Mouse (Mus musculus) G1E (cell line): ENCODE data around the gene Rtn4rl1.

Experiments
- CTCF ChIP-seq: IDR thresholded peaks from 2 replicates; pipeline ENCODE4 v1.5.1; 2012; ENCODE audit warnings: low read depth, low read length, inconsistent platforms, mixed read lengths
- GATA1 ChIP-seq: IDR thresholded peaks from 2 replicates; pipeline ENCODE4 v1.6.1; 2012; ENCODE audit warnings: borderline replicate concordance, low read length, inconsistent platforms, mixed read lengths
- GATA2 ChIP-seq: IDR thresholded peaks from 2 replicates; pipeline ENCODE4 v1.6.1; 2012; ENCODE audit warnings: low read depth, low read length, inconsistent platforms, borderline replicate concordance
- POLR2AphosphoS5 ChIP-seq: IDR thresholded peaks from 2 replicates; pipeline ENCODE4 v1.6.1; 2012; ENCODE audit warnings: low read depth, low read length, inconsistent platforms; ENCODE audit not compliant: insufficient replicate concordance
- TAL1 ChIP-seq: conservative IDR thresholded peaks from 2 replicates; pipeline ENCODE4 v1.6.1; 2012; ENCODE audit warnings: low read depth, low read length, inconsistent platforms, mixed read lengths

- TF ChIP-seq TAL1, result peak; percentile 40; the same call in 1 of the 2 replicates
- TF ChIP-seq CTCF, result no peak
- no peak for TF ChIP-seq POLR2AphosphoS5
- no peak for TF ChIP-seq GATA2
- no peak for TF ChIP-seq GATA1
Measured at GRCm38 (mm10) chr11:75234745-75235144, 41.2 kb downstream of the Rtn4rl1 start.
